Mouse (Mus musculus) ES-Bruce4 (cell line): Measurements from ENCODE around the gene Obscn. TPM values are rescaled to one million over a fixed set of nuclear protein-coding genes. Genes with fewer than 3 reads are reported as not detected.

Source experiments
- H3K27ac ChIP-seq: 2 replicates; pipeline ENCODE4 v1.5.1; 2012; ENCODE audit warnings: low read length, inconsistent platforms; ENCODE audit not compliant: insufficient read depth
- H3K27me3 ChIP-seq: 2 replicates; pipeline ENCODE4 v1.6.1; 2012; ENCODE audit warnings: mild to moderate bottlenecking, low read length, inconsistent platforms; ENCODE audit not compliant: control insufficient read depth, poor library complexity, insufficient read depth, severe bottlenecking
- H3K36me3 ChIP-seq: 2 replicates; pipeline ENCODE4 v1.6.1; 2012; ENCODE audit warnings: inconsistent platforms, mild to moderate bottlenecking, low read length, moderate library complexity; ENCODE audit not compliant: control insufficient read depth, poor library complexity, insufficient read depth, severe bottlenecking
- H3K4me1 ChIP-seq: one replicate; pipeline ENCODE4 v1.8.1; 2011; ENCODE audit warnings: low read length; ENCODE audit not compliant: control insufficient read depth, insufficient read depth
- H3K4me3 ChIP-seq: 2 replicates; pipeline ENCODE4 v1.5.1; 2011; ENCODE audit warnings: low read depth, mild to moderate bottlenecking, low read length
- H3K9ac ChIP-seq: 2 replicates; pipeline ENCODE4 v1.6.1; 2012; ENCODE audit warnings: low read depth, mild to moderate bottlenecking, inconsistent platforms; ENCODE audit not compliant: poor library complexity, severe bottlenecking
- H3K9me3 ChIP-seq: replicated peaks from 2 replicates; pipeline ENCODE4 v1.6.1; 2012; ENCODE audit warnings: mild to moderate bottlenecking, low read length, inconsistent platforms; ENCODE audit not compliant: control insufficient read depth, poor library complexity, insufficient read depth, severe bottlenecking
- CTCF ChIP-seq: IDR thresholded peaks from one replicate; pipeline ENCODE4 v1.8.1; 2011; ENCODE audit warnings: low read depth, low read length
- EP300 ChIP-seq: IDR thresholded peaks from 2 replicates; pipeline ENCODE4 v1.6.1; 2011; ENCODE audit warnings: low read depth, low read length; ENCODE audit not compliant: insufficient read depth
- POLR2A ChIP-seq: IDR thresholded peaks from one replicate; pipeline ENCODE4 v1.8.1; 2011; ENCODE audit warnings: low read length; ENCODE audit not compliant: insufficient read depth
- polyA plus RNA-seq: library from polyadenylated mRNA; stranded (reverse); fragments of >200 nt; gene quantifications from 2 replicates; pipeline ENCODE4 v1.2.4, GENCODE M21; 2011; ENCODE audit warnings: low read depth; ENCODE audit not compliant: missing spikeins, insufficient read depth, insufficient read length

The Obscn gene
- polyA plus RNA-seq, 1 experiment = 1.3 TPM

DNA sequence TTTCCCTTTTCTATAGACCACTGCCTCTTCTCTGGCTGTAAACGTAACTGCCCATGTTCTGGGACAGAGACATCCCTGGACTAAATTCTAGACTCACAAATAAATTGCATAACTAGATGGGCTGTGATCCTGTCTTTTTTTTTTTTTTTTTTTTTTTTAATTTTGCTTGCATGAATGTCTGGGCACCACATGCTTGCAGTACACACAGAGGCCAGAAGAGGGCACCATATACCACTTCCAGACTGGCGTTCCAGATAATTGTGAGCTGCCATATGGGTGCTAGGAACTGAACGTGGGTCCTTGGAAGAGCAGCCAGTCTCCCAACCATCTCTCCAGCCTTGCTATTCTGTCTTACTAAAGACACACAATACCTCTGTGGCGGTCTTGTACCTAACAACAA, 42.0 kb downstream of the Obscn start:
- no peaks in the 10 kb centered on the region for H3K36me3 ChIP-seq
- H3K27me3 ChIP-seq = no peaks in the 10 kb centered on the region
- peak; percentile 59 for TF ChIP-seq CTCF
- TF ChIP-seq EP300 = no peak
- no peaks in the 10 kb centered on the region for H3K9me3 ChIP-seq
- H3K9ac ChIP-seq = no peak overlapping the region
- no peak overlapping the region for H3K4me3 ChIP-seq
- H3K4me1 ChIP-seq = no peaks in the 10 kb centered on the region
- H3K27ac ChIP-seq = no peak overlapping the region

DNA sequence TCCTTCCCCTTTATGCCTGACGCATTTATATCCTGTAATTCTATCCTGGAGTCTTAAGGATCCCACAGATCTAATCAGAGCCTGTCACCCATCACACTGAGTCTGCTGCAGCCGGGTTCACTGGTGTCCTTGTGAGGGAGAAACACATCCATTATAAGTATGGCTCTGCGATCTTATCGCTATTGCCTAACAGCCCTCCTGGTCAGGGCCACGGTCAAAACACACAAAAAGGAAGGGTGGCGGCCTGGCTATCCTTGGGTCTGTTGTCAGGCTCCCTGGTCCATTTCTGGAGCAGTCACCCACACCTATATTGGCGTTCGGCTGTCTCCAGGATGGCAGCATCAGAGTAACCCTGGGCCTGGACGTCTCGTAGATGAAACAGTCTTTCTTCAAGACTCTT, 48.6 kb downstream of the Obscn start:
- TF ChIP-seq EP300 (no peak), CTCF (no peak), POLR2A (no peak)
- no peak overlapping the region for H3K4me3 ChIP-seq
- H3K27me3 ChIP-seq = no peaks in the 10 kb centered on the region
- no peaks in the 10 kb centered on the region for H3K9me3 ChIP-seq
- H3K9ac ChIP-seq = no peak overlapping the region
- no peak overlapping the region for H3K27ac ChIP-seq
- H3K4me1 ChIP-seq = no peaks in the 10 kb centered on the region
- H3K36me3 ChIP-seq = no peaks in the 10 kb centered on the region

DNA sequence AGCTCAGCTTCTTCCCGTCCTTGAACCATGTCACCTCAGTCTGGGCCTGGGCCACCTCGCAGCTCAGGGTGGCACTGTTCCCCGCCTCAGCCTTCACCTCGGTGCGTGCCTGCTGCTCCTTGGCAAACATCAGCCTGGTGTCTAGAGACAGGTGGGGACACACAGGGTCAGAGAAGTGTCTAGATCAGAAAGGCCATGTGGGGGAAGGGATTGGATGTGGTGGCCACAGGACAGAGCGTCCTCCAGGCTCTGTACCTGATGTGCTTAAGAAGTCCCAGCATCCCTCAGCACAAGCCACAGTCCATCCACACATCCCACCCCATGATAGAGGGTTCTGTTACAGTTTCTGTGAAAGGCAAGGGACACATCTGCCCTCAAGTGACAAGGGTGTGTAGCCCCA, 51.0 kb downstream of the Obscn start:
- Histone ChIP-seq H3K4me1 (no peaks in the 10 kb centered on the region), H3K27me3 (no peaks in the 10 kb centered on the region), H3K27ac (no peak overlapping the region), H3K4me3 (no peak overlapping the region), H3K9me3 (no peaks in the 10 kb centered on the region), H3K9ac (no peak overlapping the region), H3K36me3 (no peaks in the 10 kb centered on the region)
- TF ChIP-seq EP300 = no peak
- TF ChIP-seq POLR2A = no peak
- no peak for TF ChIP-seq CTCF

DNA sequence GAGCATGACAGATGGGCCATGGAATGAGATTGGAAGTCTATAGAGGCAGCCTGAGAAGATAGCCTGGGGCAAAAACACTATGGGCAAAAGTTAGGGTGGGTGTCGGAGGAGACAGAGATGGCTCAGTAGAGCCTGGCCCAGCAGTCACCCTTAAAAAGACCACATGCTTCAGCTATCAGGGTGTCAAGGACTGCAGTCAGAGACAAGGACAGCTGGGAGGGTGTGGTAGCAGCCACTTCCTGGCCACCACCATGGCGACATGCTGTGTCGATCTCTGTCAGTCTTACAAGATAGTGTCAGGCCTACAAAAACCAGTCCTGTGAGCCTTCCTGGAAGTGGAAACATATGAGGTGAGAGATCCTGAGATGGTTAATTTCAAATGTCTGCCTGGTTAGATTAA, 53.1 kb downstream of the Obscn start:
- Histone ChIP-seq H3K4me1 (no peaks in the 10 kb centered on the region), H3K27me3 (no peaks in the 10 kb centered on the region), H3K4me3 (no peak overlapping the region), H3K9ac (no peak overlapping the region), H3K9me3 (no peaks in the 10 kb centered on the region), H3K27ac (no peak overlapping the region), H3K36me3 (no peaks in the 10 kb centered on the region)
- TF ChIP-seq POLR2A (no peak), EP300 (no peak), CTCF (no peak)

DNA sequence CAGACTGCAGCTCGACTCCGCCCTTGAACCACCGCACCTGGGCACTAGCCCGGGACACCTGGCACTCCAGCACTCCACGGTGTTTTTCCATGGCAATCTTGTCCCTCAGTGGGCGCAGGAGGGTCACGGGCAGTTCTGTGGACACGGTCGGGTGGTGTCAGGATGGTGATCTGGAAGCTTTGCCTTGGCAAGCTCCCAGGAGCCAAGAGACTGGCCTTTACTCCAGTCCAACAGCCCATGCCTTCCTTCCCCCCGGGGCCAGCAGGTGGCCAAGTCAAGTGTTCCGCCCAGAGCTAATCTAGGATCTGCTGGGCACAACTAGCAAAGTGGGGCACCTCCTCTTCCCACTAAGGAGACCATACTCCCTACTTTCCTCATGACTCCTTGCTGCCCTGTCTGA, 57.9 kb downstream of the Obscn start:
- Histone ChIP-seq H3K9ac (no peak overlapping the region), H3K9me3 (no peaks in the 10 kb centered on the region), H3K4me3 (no peak overlapping the region), H3K27ac (no peak overlapping the region), H3K36me3 (no peaks in the 10 kb centered on the region), H3K27me3 (no peaks in the 10 kb centered on the region), H3K4me1 (no peaks in the 10 kb centered on the region)
- TF ChIP-seq CTCF (no peak), EP300 (no peak), POLR2A (no peak)

DNA sequence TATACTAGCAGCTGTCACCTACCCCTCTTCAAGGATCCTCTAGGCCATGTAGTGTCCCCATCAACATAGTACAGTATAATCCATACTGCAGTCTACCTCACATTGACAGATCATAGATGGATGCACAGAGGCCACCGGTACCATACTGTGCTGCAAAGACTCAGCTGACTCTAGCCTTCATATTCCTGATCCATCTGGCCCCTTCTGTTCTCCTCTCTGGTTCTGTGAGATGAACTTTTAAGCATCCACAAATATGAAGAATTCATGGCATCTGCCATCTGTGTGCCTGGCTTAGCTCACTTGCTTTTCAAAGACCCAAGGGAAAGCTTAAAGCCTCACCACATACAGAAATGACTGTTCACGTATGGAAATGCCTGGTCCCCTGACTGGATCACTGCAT, 65.9 kb downstream of the Obscn start:
- H3K36me3 ChIP-seq = no peaks in the 10 kb centered on the region
- no peak overlapping the region for H3K27ac ChIP-seq
- H3K4me3 ChIP-seq = no peak overlapping the region
- no peaks in the 10 kb centered on the region for H3K27me3 ChIP-seq
- TF ChIP-seq CTCF = no peak
- TF ChIP-seq EP300 = no peak
- TF ChIP-seq POLR2A = no peak
- H3K9me3 ChIP-seq = no peaks in the 10 kb centered on the region
- no peak overlapping the region for H3K9ac ChIP-seq
- peaks cover 4% of the 10 kb centered on the region for H3K4me1 ChIP-seq
